Mouse (Mus musculus): ENCODE data around the gene Neil3. TPM values are rescaled to one million over a fixed set of nuclear protein-coding genes. Genes with fewer than 3 reads are reported as not detected.

Neil3 gene
- 3.6 and 4.6 TPM in 2 replicates for polyA plus RNA-seq (2014; fragmentation: Nextera tagmentation; extraction: Ambion mirVana)

DNA sequence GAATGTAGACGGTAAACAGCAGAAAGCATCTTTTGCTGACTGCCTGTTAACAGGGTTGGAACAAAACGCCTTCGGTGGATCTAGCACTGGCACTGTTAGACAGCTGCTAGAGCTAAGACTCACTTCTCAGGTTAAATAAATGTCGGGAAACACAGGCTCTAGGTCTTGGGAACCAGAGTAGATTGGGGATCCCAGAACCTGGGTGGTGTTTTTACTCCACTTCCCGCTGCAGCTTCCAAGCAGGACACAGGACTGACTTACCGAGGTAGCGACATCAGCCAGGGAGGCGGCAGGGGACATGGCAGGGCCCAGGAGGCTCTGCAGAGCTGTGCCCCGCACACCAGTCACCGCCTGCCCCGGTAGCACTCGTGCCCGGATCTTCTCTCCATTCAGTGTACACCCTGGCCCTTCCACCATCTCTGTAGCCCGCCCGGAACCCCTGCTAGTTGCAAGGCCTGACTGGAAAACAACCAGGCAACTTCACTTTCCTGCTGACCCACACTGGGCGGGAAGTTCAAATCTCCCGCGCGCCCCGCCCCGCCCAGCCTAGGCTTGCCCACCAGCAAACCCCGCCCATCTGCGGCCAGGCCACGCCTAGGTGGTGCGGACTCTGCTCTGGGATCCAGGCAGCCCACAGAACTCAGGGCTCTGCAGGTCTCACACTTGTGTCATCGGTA lies at the start of gene Neil3:
Neil3 (minus strand) TSS at position 571 of the 677 bp plus-strand sequence.
- Histone ChIP-seq H3K27ac (no peak within 1 kb of the TSS), H3K9ac (peak within 1 kb of the TSS; percentile 45), H3K4me2 (replicated peaks) (peak within 1 kb of the TSS; percentile 70), H3K27me3 (ENCODE audit: control insufficient read depth, insufficient read depth, low read length) (no peaks in the 10 kb centered on the region), H3K4me1 (replicated peaks; ENCODE audit: control insufficient read depth, insufficient read depth, low read length) (no peaks in the 10 kb centered on the region), H3K4me3 (replicated peaks; ENCODE audit: low read length) (peak within 1 kb of the TSS; percentile 37), H3K36me3 (replicated peaks; ENCODE audit: control insufficient read depth, insufficient read depth) (no peaks in the 10 kb centered on the region), H3K9me3 (ENCODE audit: control insufficient read depth, low read length) (no peaks in the 10 kb centered on the region)
- WGBS, result under 1% methylated on average over 26 of the region's 26 CpGs
- peak; percentile 93 for ATAC-seq (ENCODE audit: low FRiP score)
- DNase-seq (ENCODE audit: low spot score), result peak; percentile 61

DNA sequence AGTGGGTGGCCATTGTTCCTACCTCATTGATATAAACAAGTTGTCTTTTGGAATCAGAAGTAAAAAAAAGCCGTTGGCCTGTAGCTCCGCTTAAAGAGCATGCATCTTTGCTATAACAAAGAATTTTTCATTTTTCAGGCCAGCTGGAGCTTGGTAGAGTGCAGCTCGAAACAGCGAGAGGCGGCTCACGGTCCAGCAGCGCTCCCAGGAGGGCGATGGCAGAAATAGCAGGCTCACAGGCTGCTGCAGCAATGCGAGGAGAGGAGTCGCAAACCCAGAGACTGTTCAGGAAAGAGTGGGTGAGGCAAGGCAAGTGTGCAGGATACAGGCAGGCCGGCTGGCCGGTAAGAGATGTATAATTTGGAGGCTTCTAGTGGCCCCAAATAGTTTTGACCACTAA lies 42.0 kb upstream of the Neil3 start:
- no peak overlapping the region for H3K4me2 ChIP-seq (replicated peaks)
- H3K4me1 ChIP-seq (replicated peaks; ENCODE audit: control insufficient read depth, insufficient read depth, low read length), result no peaks in the 10 kb centered on the region
- H3K27me3 ChIP-seq (ENCODE audit: control insufficient read depth, insufficient read depth, low read length), result no peaks in the 10 kb centered on the region
- peak; percentile 92 for ATAC-seq (ENCODE audit: low FRiP score)
- H3K9ac ChIP-seq, result no peak overlapping the region; the same call in 1 of the 2 replicates
- 19% methylated on average over 12 of the region's 12 CpGs for WGBS
- peaks cover 5% of the 10 kb centered on the region; the same call in 1 of the 2 replicates for H3K9me3 ChIP-seq (ENCODE audit: control insufficient read depth, low read length)
- no peaks in the 10 kb centered on the region for H3K36me3 ChIP-seq (replicated peaks; ENCODE audit: control insufficient read depth, insufficient read depth)
- no peak overlapping the region for H3K27ac ChIP-seq
- H3K4me3 ChIP-seq (replicated peaks; ENCODE audit: low read length), result no peak overlapping the region
- DNase-seq (ENCODE audit: low spot score), result peak; percentile 85

DNA sequence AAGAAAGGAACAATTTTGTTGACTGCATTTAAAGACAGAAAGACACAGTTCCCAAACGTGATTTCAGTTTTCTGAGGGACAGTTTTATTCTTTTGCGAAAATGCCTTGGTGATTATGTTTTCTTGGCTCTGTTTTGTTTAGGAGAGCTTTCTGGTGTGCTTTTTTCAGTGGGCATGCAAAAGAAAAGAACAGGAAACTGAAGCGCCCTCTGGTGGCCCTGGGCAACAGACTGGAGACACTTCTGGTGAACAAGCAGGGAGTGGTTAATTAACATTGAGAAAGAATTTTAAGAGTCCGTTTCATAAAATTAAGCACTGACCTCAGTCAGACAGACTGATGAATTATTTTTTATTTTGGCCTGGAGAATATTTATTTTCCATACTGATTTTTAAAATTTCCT lies 25.1 kb upstream of the Neil3 start:
- Histone ChIP-seq H3K36me3 (replicated peaks; ENCODE audit: control insufficient read depth, insufficient read depth) (no peaks in the 10 kb centered on the region), H3K9ac (no peak overlapping the region), H3K4me2 (replicated peaks) (no peak overlapping the region), H3K4me3 (replicated peaks; ENCODE audit: low read length) (no peak overlapping the region), H3K4me1 (replicated peaks; ENCODE audit: control insufficient read depth, insufficient read depth, low read length) (no peaks in the 10 kb centered on the region), H3K27me3 (ENCODE audit: control insufficient read depth, insufficient read depth, low read length) (no peaks in the 10 kb centered on the region), H3K9me3 (ENCODE audit: control insufficient read depth, low read length) (no peaks in the 10 kb centered on the region), H3K27ac (no peak overlapping the region)
- WGBS, result 33% methylated on average over 4 of the region's 4 CpGs
- no peak for ATAC-seq (ENCODE audit: low FRiP score)
- peak; percentile 50 for DNase-seq (ENCODE audit: low spot score)

DNA sequence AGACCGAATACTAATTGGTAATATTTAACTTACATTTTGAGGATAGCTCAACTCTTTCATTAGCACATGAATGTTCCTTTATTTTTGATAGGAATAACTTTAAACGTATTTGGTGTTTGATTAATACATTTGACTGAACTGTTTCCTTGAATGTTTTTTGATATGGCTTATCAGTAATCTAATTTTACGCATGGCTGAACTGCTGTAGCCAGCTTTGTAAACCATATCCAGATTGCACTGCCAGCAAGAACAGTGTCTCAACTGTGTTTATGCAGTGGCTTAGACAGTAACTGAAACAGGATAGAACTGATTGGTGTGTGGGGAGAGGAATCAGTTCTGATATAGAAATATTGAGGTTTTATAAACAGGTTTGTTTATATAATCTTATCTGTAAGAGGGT lies 22.6 kb upstream of the Neil3 start:
- Histone ChIP-seq H3K9ac (no peak overlapping the region), H3K27ac (no peak overlapping the region), H3K4me3 (replicated peaks; ENCODE audit: low read length) (no peak overlapping the region), H3K9me3 (ENCODE audit: control insufficient read depth, low read length) (no peaks in the 10 kb centered on the region), H3K27me3 (ENCODE audit: control insufficient read depth, insufficient read depth, low read length) (no peaks in the 10 kb centered on the region), H3K4me2 (replicated peaks) (no peak overlapping the region), H3K4me1 (replicated peaks; ENCODE audit: control insufficient read depth, insufficient read depth, low read length) (no peaks in the 10 kb centered on the region), H3K36me3 (replicated peaks; ENCODE audit: control insufficient read depth, insufficient read depth) (no peaks in the 10 kb centered on the region)
- no peak for ATAC-seq (ENCODE audit: low FRiP score)
- WGBS, result 69% methylated on average over 3 of the region's 3 CpGs
- no peak for DNase-seq (ENCODE audit: low spot score)

DNA sequence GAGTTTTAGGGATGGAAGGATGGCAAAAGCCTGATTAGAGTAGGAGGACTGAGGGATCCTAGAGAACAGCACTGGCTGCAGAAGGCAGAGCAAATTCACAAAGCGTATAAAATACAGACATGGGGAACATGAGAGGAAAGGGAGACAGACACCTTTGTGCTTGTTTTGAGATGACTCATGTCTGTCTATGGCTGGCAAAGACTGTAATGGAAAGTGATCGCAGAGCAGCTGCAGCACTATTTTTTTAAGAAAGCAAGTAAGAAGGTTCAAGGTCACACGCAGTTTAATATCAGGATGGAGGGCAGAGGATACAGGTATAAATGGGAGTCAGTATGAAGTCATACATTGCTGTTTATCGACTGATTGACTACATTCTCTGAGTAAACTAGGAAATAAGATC lies 8.2 kb downstream of the Neil3 start:
- ATAC-seq (ENCODE audit: low FRiP score) (no peak), DNase-seq (ENCODE audit: low spot score) (no peak)
- no peak overlapping the region for H3K4me2 ChIP-seq (replicated peaks)
- H3K36me3 ChIP-seq (replicated peaks; ENCODE audit: control insufficient read depth, insufficient read depth), result no peaks in the 10 kb centered on the region
- peaks cover 11% of the 10 kb centered on the region; the same call in 1 of the 2 replicates for H3K9me3 ChIP-seq (ENCODE audit: control insufficient read depth, low read length)
- H3K9ac ChIP-seq, result no peak overlapping the region
- 94% methylated on average over 4 of the region's 4 CpGs for WGBS
- H3K27me3 ChIP-seq (ENCODE audit: control insufficient read depth, insufficient read depth, low read length), result no peaks in the 10 kb centered on the region
- no peak overlapping the region for H3K27ac ChIP-seq
- no peak overlapping the region for H3K4me3 ChIP-seq (replicated peaks; ENCODE audit: low read length)
- H3K4me1 ChIP-seq (replicated peaks; ENCODE audit: control insufficient read depth, insufficient read depth, low read length), result no peaks in the 10 kb centered on the region

DNA sequence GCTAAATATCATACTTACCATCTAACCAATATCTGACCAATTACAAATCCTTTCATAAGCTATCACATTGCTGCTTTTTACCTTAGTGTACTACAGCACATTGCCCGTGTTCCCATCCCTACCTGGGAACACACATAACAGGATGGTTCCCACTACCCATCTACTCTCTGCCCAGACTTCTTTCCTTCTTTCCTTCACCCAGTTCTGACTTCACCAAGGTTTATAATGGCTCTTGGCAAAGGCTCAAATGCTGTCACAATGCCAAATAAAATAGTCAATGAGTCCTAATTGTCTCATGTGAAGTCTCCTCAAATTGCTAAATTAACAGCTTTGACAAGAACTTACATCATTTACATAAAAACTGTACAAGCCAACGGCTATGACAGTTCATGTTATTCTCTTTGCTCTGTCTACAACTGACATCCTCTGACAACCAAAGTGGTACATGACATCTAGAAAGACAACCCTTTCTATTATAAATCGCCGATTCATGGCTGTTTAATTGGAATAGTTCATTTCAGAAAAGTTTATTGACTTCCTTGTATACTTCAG lies 9.9 kb downstream of the Neil3 start:
- no peak for ATAC-seq (ENCODE audit: low FRiP score)
- Histone ChIP-seq H3K4me1 (replicated peaks; ENCODE audit: control insufficient read depth, insufficient read depth, low read length) (no peaks in the 10 kb centered on the region), H3K36me3 (replicated peaks; ENCODE audit: control insufficient read depth, insufficient read depth) (no peaks in the 10 kb centered on the region), H3K4me3 (replicated peaks; ENCODE audit: low read length) (no peak overlapping the region), H3K27ac (no peak overlapping the region), H3K9ac (no peak overlapping the region), H3K4me2 (replicated peaks) (no peak overlapping the region), H3K9me3 (ENCODE audit: control insufficient read depth, low read length) (peaks cover 11% of the 10 kb centered on the region; the same call in 1 of the 2 replicates), H3K27me3 (ENCODE audit: control insufficient read depth, insufficient read depth, low read length) (no peaks in the 10 kb centered on the region)
- 89% methylated on average over 4 of the region's 4 CpGs for WGBS
- no peak for DNase-seq (ENCODE audit: low spot score)

DNA sequence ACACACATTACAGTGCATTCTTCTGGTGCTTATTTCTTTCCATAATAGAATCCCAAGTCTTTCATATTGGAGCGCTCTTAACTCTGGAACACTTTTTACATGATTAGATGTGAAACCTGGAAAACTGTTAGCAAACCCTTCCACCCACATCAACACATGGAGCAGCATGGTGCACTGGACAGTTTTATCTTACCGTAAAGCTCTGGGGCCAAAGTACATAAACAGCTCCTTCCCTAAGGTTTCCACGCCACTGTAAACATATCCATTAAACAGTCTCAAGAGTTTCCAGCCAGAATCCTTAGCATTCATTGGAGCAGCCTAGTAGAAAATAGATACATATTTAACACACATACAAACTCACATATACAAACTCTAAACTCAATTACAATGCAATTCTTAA lies 15.4 kb downstream of the Neil3 start:
- 91% methylated on average over 3 of the region's 3 CpGs for WGBS
- ATAC-seq (ENCODE audit: low FRiP score), result no peak

DNA sequence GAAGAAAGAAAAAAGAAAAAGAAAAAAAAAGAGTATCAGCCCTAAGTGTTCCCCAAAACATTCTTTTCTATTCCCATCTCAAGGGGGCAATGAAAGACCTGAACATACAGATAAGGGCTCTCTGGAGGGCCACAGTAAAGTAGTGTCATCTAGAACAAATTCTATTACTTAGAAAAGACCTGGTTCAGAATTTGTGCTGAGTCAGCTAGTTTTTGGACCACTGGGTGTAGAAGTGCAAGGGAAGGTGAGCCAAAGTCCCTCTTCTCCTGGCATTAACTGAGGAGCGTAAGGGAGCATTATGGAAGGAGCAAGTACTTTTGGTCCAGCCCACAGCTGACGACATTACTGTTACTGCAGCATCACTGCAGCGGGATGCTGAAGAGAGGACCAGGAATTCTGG lies 19.7 kb downstream of the Neil3 start:
- H3K27me3 ChIP-seq (ENCODE audit: control insufficient read depth, insufficient read depth, low read length), result no peaks in the 10 kb centered on the region
- no peaks in the 10 kb centered on the region for H3K4me1 ChIP-seq (replicated peaks; ENCODE audit: control insufficient read depth, insufficient read depth, low read length)
- no peak overlapping the region for H3K4me3 ChIP-seq (replicated peaks; ENCODE audit: low read length)
- no peaks in the 10 kb centered on the region for H3K36me3 ChIP-seq (replicated peaks; ENCODE audit: control insufficient read depth, insufficient read depth)
- no peak overlapping the region for H3K4me2 ChIP-seq (replicated peaks)
- 96% methylated on average over 3 of the region's 3 CpGs for WGBS
- DNase-seq (ENCODE audit: low spot score), result no peak
- no peak overlapping the region for H3K27ac ChIP-seq
- no peak for ATAC-seq (ENCODE audit: low FRiP score)
- H3K9ac ChIP-seq, result no peak overlapping the region
- H3K9me3 ChIP-seq (ENCODE audit: control insufficient read depth, low read length), result no peaks in the 10 kb centered on the region

More for the DNA sequence above, 15.4 kb downstream of the Neil3 start:
- H3K27ac ChIP-seq, result no peak overlapping the region
- H3K4me1 ChIP-seq (replicated peaks; ENCODE audit: control insufficient read depth, insufficient read depth, low read length), result no peaks in the 10 kb centered on the region
- DNase-seq (ENCODE audit: low spot score), result no peak
- no peak overlapping the region for H3K9ac ChIP-seq
- no peak overlapping the region for H3K4me3 ChIP-seq (replicated peaks; ENCODE audit: low read length)
- H3K27me3 ChIP-seq (ENCODE audit: control insufficient read depth, insufficient read depth, low read length), result no peaks in the 10 kb centered on the region
- no peak overlapping the region for H3K4me2 ChIP-seq (replicated peaks)
- no peaks in the 10 kb centered on the region for H3K36me3 ChIP-seq (replicated peaks; ENCODE audit: control insufficient read depth, insufficient read depth)
- peaks cover 11% of the 10 kb centered on the region; the same call in 1 of the 2 replicates for H3K9me3 ChIP-seq (ENCODE audit: control insufficient read depth, low read length)

DNA sequence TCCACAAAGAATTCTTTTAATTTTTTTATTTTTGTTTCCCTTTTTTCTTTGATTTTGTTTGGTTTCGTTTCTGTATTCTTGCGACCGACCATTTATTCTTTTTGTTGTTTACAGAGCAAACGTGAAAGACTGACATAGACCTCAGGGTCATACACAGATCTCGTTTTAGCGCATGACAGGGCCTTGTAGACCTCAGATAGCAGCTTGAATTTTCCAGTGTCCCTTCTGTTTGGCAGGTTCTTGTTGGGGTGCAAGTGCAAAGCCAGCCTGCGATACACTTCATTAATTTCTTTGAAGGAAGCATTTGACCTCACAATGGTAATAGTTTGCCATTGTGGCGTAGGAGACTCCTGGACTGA lies 24.6 kb downstream of the Neil3 start:
- no peaks in the 10 kb centered on the region for H3K4me1 ChIP-seq (replicated peaks; ENCODE audit: control insufficient read depth, insufficient read depth, low read length)
- H3K27me3 ChIP-seq (ENCODE audit: control insufficient read depth, insufficient read depth, low read length), result no peaks in the 10 kb centered on the region
- H3K9ac ChIP-seq, result no peak overlapping the region
- ATAC-seq (ENCODE audit: low FRiP score) (no peak), DNase-seq (ENCODE audit: low spot score) (no peak)
- 69% methylated on average over 8 of the region's 8 CpGs for WGBS
- no peaks in the 10 kb centered on the region for H3K9me3 ChIP-seq (ENCODE audit: control insufficient read depth, low read length)
- H3K4me2 ChIP-seq (replicated peaks), result no peak overlapping the region
- H3K27ac ChIP-seq, result no peak overlapping the region
- no peak overlapping the region for H3K4me3 ChIP-seq (replicated peaks; ENCODE audit: low read length)
- no peaks in the 10 kb centered on the region for H3K36me3 ChIP-seq (replicated peaks; ENCODE audit: control insufficient read depth, insufficient read depth)
